Mouse (Mus musculus): ENCODE measurements at regions not wholly inside any gene's neighbourhood (a gene's known extent, or its start where the extent isn't known, plus 50 kb on each side); places are given as distances from the start of the nearest gene placed in this dataset.
A peak's percentile ranks its signal among the peaks of the same experiment; 100 is the strongest.

DNA sequence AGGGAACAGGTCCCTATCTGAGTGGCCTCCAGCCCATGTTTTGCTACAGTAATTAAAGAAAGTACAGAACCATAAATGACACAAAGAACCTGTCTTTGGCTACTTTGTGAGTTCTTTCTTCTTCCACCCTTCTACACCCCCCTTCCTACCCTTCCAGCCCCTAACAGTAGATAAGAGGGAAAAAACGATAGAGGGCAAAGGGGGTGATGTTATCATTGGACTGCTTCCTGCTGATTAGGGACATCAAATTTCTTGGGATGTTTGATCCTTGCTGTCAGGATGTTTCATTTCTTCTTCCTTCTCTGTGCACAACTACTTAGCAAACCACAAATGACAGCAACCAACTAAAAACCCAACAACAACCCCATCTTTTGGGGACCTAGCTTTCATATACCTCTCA, 232.5 kb upstream of the Rpl38 start:
- DNase-seq (ENCODE audit: low spot score in 2 of 2), result no peak

DNA sequence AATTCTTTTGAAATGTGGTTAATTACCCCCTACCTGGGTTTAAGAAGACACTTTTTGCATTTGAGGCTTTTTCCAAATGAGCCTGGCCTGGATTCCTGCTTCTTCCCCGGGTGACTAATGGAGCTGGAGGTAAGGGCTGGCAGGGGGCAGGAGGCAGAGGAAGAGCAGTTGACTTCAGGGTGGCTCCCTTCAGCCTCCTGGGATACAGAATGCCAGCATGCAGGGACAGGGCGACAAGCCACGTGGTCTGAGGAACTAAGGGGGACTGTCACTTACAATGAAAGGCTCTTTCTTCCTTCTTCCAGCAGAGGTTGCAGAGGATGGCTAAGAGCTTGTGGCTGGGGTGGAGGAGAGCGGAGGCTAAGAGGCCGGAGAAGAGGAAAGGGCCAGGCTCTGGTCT, 234.8 kb upstream of the Rpl38 start:
- DNase-seq (ENCODE audit: low spot score in 2 of 2), result no peak

DNA sequence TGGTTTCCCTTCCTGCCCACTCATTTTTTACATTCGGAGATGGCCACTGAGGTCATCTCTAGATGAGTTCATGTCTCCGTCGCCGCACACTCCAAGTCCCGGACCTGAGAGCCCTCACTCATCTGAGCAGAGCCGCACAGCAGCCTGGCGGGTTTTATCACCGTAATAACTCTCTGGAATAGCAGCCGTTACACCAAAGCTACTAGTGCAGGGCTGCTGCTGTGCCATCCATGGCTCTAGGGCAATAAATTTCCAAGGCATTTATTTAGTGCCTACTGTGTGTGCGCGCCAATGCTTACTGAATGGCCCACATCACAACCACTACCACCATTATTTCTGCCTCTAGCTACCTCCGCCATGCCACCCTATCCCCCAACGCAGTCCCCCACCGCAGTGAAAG, 242.9 kb upstream of the Rpl38 start:
- DNase-seq (ENCODE audit: low spot score in 2 of 2), result no peak

DNA sequence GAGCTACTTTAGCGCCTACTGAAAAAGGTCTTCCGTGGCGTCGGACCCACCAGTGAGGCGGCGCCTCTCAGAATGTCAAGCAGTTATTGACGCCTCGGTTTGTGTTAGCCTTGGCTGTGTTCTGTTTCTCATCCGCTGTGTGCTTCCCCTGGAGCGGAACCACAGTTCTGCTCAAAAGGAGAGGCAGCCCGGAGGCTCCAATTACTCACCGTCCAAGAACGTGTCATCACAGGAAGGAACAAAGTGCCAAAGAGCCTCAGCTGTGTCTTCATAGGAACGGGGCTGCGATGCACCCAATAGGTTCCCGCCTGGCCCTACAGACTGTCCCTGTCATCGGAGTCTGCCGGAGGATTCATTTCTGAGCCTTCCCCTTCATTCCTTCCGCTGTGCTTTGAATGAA, 245.0 kb upstream of the Rpl38 start:
- DNase-seq (ENCODE audit: low spot score in 2 of 2), result no peak

DNA sequence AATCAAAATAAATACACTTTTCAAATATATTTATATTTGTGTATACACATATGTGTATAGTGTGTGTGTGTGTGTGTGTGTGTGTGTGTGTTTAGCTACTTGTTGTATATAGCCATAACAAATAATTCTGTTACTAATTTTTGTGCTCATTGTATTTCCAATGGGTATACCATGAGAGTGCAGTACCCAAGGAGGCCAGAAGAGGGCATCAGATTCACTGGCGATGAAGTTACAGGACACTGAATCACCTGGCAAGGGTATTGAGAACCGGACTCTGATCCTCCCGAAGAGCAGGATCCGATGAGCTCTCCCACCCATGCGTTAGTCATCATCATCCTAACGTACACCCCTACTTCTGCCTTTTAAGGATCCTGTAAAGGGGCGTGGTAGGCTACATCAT, 249.3 kb upstream of the Rpl38 start:
- no peak for DNase-seq (ENCODE audit: low spot score in 2 of 2)

DNA sequence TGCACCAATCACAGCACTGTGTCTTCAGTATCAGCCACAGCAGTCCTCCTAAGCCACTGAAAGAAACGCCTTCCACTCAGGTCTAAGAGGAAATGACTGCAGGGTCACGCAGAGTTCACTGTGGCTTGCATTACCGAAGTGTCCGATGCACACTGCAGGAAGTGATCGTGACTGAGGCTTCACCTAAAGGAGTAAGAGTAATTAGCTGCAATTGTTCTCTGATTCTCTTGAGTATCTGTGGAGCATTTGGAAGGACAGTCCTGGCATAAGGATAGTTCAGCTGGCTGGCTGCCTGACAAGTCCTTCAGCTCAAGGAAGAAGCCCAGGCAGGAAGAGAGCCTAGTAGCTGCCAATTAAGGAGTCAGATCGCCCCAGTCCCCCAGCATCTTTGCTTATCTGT, 252.2 kb upstream of the Rpl38 start:
- no peak for DNase-seq (ENCODE audit: low spot score in 2 of 2)

DNA sequence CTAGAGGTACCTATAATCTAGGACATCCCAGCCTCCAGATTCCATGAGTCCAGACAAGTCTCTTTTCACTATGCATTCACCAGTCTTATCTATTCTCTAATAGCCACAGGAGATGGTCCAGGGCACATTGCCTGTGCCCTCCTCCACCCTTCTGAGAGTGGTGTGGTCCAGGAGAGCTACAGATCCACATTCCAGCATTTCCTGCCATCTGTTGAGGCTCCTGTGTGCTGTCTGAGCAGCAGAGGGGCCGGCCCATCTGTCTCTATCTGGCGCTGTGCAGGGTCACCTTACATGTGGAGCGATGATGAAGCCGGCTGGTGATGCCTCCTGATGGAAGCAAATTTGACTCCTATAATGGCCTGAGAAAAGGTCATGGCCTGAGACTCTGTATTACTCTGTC, 263.9 kb upstream of the Rpl38 start:
- DNase-seq (ENCODE audit: low spot score in 2 of 2), result no peak

DNA sequence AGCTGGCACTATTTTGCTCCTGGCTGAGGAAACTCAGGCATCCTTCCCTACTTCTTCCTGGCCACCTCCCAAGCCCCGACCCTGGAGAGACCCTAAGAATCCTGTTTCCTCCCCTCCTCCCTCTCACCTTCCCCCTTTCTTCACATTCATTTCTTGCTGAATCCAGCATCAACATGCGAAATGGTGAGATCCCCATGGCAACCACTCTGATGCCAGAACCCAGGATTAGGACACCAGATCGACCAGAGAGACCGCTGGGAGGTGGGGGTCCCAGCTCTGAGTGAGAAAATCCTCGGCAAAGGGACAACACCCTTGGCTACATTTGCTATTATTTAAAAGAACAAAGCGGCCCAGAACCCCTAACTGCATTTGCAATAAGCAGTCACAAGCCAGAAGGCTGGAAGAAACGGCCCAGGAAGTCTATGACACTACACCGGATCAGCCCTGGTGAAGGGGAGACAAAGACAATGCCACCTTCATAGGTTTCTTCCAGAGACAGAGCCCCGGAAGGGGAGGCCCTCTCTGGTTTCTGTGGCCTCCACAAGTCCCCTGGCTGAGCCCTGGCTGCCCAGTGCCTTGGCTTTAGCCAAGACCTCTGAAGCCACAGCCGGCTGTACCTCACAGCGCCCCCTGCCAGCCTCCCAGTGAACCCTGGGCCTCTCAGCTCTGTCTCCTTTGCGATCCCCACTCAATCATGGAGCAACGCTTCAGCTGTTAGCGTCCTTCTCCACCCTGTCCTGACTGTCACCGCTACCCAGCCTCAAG, 265.6 kb upstream of the Rpl38 start:
- DNase-seq (ENCODE audit: low spot score in 2 of 2), result no peak

DNA sequence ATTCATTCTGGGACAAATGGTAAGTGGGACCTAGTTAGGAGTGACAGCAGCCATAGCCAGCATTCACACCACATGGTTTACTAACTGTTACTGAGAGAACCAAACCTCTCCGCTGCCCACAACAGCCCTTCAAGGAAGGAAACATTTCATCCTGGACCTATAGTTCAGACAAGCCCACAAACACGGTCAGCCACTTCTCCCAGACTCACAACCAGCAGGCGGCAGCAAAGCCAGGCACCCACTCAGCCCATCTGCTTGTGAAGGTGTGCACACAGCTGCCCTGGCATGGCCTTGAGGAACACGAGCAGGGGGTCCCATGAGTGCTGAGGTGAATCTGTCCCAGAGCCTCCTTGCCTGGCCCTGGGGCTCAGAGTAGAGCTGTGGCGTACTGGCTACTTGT, 267.6 kb upstream of the Rpl38 start:
- DNase-seq (ENCODE audit: low spot score in 2 of 2), result no peak

DNA sequence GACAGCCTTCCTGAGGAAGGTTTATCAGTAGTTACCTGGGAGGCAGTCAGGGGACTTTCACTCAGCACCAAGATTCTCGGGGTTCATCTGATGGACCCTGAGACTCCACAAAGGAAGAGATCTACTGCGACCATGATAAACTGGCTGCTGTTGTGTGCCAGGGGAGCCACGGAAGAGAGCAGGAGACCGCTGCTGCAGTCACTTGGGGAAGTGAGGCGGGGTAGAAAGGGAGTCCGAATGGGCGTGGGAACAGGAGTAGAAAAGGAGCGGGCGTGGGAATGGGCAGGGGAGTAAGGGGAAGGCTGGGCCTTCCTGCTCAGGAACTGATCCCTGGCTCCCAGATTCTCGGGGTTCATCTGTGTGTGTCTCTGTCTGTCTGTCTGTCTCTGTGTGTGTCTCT, 276.2 kb upstream of the Rpl38 start:
- DNase-seq (ENCODE audit: low spot score in 2 of 2), result no peak

DNA sequence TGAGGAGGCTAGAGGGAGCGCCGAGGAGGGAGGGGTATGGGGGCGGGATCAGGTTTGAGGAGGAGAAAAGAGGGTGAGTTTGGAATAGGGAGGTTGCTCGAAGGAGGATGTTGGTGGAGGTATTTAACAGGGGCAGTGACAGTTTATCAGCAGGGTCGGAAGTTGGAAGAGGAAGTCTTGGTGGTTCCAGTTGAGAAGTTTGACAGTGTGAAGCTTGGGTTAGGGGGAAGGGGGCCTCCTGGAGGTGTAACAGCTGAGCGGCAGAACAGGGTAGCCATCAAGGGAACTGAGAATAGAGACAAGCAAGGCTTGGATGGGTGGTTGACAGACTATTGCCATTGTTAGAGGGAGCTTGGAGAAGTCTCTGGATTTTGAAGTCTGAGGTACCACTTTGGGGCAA, 276.8 kb upstream of the Rpl38 start:
- no peak for DNase-seq (ENCODE audit: low spot score in 2 of 2)

DNA sequence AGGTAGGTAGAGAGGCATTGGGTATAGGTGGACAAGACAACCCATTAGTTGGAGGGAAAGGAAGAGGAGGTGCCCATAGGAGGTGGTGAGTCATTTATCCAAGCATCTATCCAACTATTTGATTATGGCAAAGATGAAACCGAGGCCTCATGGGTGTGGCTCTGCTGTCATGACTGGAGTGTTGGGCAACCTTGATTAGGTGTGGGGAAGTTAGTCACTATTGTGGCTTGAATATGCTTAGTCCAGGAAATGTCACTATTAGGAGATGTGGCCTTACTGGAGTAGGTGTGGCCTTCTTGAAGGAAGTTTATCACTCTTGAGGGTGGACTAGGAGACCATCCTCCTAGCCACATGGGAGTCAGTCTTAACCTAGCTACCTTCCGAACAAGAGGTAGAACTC, 281.2 kb upstream of the Rpl38 start:
- DNase-seq (ENCODE audit: low spot score in 2 of 2), result no peak

DNA sequence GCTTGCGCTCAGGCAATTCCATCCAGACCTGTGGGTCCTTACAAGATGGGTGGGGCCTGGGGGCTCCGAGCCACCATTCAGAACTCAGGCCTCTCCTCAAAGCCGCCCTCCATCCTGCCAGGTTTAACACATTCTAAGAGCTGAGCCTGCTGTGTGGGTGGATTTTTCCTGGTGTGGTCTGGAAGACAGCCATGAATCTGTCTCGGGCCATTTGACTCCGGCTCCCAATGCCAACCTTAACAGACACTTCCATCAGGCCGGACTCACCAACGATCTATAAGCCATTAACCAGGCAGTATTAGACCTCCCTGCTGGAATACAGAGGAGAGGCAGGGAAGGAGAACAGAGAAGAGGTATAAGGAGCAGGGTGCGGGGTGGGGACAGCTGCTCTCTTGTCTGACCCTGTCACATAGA, 288.9 kb upstream of the Rpl38 start:
- DNase-seq (ENCODE audit: low spot score in 2 of 2), result no peak

DNA sequence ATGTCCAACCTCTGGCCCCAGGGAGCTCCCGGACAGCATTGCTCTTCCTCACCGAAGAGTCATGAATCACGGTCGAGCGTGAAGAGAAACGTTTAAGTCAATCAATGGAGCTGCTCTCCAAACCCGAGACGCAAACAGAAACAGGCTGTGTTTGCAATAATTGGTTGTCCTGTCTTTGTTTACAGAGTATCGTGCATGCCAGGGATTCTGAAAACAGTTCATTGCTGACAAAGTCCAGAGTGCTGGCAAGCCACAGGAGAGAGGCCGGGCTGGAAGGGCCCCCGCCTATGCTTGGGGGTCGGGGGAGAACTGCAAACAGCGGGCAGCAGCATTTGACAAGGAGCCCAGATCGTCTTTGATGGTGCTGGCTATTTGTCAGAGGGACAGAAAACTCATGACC, 292.4 kb upstream of the Rpl38 start:
- no peak for DNase-seq (ENCODE audit: low spot score in 2 of 2)

DNA sequence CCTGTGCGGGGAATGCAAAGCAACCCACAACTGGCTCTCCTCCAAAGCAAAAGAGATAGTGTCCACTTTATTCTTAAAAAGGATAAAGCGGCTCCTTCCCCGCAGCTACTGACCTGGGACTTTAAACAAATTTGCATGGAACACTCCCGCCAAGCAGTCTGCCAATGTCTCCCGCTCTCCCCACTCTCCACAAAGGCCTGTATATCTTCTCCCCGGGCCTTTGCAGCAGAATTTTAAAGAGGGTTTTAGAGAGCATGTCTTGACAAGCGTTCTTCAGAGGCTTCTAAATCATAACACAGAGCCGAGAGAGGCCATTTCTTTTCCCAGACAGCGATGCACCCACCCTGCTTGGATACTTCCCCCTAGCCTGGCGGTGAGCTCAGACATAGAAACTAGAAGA, 297.6 kb upstream of the Rpl38 start:
- no peak for DNase-seq (ENCODE audit: low spot score in 2 of 2)

DNA sequence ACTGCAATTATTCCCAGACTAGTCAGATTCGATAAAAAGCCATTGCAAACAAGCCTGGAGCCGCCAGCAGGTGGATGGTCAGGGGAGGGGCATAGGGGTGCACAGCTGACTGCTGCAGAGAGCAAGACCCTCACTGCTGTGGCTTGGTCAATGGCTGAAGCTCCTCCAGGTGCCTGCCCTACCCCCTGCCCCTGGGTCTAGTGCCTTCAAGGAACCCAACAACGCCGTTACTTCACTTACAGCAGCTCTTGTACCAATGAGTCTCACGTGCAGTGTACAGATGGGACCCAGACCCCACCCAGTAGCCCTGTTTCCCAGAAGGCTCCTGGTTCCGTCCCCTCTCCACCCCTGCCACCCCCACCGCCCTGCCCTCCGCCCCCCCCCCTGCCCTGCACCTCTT, 300.5 kb upstream of the Rpl38 start:
- no peak for DNase-seq (ENCODE audit: low spot score in 2 of 2)

DNA sequence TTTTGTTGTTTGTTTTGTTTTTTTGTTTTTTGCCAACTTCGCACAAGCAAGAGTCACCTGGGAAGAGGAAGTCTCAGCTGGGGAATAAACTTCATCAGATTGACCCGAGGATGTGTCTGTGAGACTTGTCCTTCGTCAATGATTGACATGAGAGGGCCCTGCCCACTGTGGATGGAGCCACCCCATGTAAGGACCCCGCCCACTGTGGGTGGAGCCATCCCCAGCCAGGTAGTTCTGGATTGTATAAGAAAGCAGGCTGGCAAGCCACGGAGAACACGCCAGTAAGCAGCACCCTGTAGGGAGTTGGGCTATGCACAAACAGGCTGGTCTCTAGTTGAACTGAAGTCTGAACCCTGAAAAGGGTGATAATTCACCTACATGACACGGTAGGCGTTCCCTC, 294.1 kb upstream of the Sdk2 start:
- no peak for DNase-seq (ENCODE audit: low spot score in 2 of 2)

DNA sequence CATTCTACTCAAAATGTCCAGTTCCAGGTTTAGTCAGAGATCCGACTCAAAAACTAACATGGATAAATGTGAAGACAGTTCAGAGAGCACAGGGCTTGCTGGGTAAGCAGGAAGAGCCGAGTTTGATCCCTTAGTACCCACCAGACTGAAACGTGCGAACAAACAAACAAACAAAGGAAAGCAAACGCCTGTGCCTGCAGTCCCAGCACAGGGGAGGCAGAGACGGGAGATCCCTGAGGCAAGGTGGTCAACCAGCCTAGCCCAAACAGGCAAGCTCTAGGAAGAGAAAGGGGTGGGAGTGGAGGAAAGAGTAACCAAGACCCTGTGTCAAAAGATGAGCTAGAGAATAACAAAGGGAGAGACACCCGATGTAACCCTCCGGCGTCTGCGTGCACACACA, 293.5 kb upstream of the Sdk2 start:
- DNase-seq (ENCODE audit: low spot score in 2 of 2), result no peak

DNA sequence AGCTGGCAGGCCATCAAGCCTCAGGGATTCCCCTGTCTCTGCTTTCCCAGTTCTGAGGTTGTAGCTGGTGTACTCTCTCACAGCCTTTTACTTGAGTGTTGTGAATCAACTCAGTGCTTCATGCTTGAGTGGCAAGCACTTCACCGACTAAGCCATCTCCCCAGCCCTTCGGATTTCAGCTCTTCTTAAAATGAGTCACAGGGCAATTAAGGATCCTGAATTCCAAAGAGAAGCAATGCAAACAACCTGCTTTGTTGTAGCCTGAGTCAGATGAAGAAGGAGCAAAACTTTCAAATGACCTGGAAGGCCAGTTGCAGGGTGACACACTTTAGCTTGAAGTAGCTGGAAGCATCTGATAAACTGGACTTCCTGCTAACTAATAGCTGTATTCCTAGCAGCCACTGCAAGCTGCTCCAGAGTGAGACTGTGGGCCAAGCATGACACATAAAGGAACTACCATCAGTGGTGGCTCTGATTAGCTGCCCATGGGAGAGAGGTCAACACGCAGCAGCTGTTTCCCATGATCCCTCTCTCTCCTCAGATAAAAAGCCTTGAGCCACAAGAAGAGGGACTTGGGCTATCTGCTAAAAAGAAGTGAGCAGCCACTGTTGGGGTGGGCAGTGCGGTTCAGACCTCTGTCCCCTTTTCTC, 285.4 kb upstream of the Sdk2 start:
- DNase-seq (ENCODE audit: low spot score in 2 of 2), result peak; percentile 15 to 34

DNA sequence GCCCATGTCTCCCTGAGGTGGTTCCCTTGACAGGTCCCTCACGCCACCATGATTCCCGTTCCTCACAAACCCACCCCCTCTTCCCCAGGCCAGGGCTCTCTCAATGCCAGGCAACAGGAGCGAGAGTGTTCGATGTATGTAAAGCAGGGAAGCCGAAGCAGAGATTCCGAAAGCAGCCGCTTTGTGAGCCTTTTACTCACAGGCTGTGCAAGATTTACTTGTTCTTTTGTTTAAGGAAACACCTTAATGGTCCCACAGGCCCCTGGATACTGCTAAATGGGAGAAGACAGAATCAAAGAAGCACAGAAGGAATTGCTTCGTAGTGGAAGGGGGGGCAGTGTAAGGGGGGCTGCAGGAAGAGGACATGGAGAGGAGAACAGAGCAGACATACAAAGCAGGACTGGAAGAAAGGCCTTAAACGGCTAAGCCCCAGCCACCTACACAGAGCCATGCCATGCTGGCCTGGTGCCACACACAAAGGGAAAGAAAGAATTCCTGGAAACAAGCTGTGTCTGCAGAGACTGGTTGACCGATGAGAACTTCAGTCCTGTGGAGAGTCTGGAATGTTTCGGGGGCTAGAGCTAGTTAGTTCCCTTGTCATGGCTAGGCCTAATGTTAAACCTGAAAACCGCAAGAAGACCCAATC, 270.1 kb upstream of the Sdk2 start:
- DNase-seq (ENCODE audit: low spot score in 2 of 2), result no peak

DNA sequence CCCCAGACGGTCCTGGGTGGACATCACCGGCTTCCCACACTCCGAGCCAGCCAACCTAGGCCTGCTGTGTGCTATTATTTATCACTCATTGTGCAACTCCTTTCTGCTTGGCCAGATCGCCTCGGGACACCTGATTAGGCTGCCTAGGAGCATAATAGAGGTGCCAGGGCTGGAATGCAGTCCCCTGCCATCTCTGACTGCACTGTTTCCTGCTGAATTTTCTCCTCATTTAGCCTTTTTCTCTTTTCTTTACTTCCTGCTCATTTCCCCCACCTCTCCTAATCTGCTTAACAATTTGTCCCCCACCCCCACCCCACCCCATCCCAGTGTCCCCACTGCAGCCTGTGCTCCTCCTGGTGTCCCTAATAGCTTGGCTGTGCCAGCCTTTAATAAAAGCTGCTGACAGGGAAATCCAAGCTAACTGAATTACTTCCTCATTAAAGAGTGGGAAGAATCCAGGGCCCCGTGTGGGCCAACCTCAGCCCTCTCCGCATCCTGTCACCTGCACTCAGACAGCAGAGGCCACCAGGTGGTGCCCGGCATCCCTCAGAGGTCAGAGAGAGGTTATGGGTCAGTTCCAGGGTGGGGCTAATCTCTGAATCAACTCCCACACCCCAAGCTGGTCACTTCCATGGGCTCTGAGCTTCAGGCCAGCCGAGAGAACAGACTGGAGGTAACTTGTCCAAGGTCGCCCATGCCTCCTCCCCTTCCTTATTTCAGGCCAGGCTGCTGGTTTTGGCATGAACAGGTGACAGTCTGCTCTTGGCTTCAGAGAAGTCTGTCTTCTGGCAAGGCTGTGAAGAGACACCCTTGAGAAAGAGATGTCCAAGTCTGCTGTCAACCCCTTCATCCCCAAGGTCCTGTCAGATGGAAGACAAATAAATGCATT, 269.3 kb upstream of the Sdk2 start:
- no peak for DNase-seq (ENCODE audit: low spot score in 2 of 2)

DNA sequence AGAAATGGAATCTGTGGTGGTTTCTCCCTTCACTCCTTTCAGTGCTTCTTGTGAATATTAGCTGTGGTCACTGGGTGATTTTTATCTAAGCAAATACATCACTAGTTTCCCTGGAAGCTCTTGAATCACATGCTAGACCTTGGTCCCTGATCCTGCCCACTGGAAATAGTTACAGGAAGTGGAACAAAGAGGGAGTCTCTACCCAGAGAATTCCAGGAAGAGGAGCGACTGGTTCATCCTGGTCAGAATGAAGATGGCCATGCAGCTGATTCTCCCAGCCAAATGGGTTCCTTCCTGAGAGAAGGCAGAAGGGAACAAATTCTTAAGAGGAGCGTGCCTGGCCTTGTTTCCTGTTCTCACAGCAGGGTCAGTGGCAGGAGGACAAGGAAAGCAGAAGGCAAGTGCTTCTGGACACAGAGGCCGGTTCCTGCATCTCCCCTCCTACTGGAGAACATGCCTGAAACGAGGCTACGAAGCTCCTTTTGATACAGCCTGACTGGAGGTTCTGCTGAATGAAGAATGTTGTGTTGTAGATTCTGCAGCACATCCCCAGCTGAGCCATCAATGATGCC, 264.8 kb upstream of the Sdk2 start:
- peak in 1 of 2 experiments; percentile 8 for DNase-seq (ENCODE audit: low spot score in 2 of 2)

Data from heart, adult 9 months (tissue).